Mouse (Mus musculus) forebrain, embryonic 10.5 days (tissue): ENCODE measurements at regions not wholly inside any gene's neighbourhood (a gene's known extent, or its start where the extent isn't known, plus 50 kb on each side); places are given as distances from the start of the nearest gene placed in this dataset.
A peak's percentile ranks its signal among the peaks of the same experiment; 100 is the strongest.

ENCODE experiments used
- DNase-seq: peaks from one replicate; pipeline ENCODE4 v3.0.0-alpha.2; 2017; ENCODE audit warnings: low spot score; ENCODE audit errors: extremely low spot score
- H3K27ac ChIP-seq: fragments of 300-500 bp; sonication (generic); 2 replicates; pipeline ENCODE4 v1.5.1; 2016; ENCODE audit warnings: mild to moderate bottlenecking
- H3K27me3 ChIP-seq: fragments of 300-500 bp; sonication (generic); 2 replicates; pipeline ENCODE4 v1.6.1; 2016; ENCODE audit warnings: mild to moderate bottlenecking; ENCODE audit not compliant: poor library complexity, severe bottlenecking
- H3K36me3 ChIP-seq: fragments of 300-500 bp; sonication (generic); replicated peaks from 2 replicates; pipeline ENCODE4 v1.6.1; 2016; ENCODE audit warnings: mild to moderate bottlenecking, moderate library complexity
- H3K4me1 ChIP-seq: fragments of 300-500 bp; sonication (generic); 2 replicates; pipeline ENCODE4 v1.6.1; 2016
- H3K4me3 ChIP-seq: fragments of 300-500 bp; sonication (generic); 2 replicates; pipeline ENCODE4 v1.5.1; 2016; ENCODE audit warnings: mild to moderate bottlenecking, moderate library complexity
- H3K9me3 ChIP-seq: fragments of 300-500 bp; sonication (generic); 2 replicates; pipeline ENCODE4 v1.6.1; 2016; ENCODE audit warnings: mild to moderate bottlenecking, moderate library complexity
- WGBS: fragments of 180-500 bp; shearing (Covaris S2); methylation state at CpG from one replicate; pipeline ENCODE4 v1.1.7; 2016; 5-methylcytosine and 5-hydroxymethylcytosine counted together

DNA sequence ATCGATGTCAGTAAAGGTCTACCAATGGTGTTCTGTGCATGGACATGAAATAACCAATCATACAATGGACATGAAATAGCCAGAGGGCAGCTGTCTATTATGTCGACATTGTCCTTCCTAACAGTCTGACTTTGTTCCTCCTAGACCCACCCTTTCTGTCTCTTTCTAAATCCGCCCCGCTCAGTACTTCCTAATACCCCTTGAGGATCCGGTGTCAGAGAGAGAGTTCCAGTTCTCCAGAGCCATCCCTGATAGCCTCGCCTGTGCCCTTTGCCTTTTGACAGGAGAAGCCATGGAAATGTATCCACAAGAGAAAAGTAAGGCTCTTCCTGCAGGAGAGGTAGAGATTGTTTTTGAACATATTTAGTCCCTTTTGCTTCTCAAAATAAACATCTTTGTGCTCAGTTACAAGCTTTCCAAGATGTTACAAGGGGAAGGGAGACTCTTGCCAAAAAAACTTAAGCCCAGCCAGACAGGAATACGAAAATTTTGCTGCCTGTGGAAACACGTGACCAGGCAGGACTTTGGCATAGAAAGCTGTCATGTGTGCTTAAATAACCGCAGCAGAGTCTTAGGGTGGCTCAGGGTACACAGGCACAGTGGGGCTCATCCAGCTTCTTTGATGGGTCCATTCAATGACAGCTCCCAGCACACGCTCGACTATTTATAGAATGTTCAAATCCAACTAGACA lies 92.4 kb upstream of the Jade1 start:
- no peaks in the 10 kb centered on the region for H3K27me3 ChIP-seq
- H3K4me3 ChIP-seq: no peak overlapping the region
- 84% methylated on average over 11 of the region's 11 CpGs for WGBS
- H3K9me3 ChIP-seq: no peaks in the 10 kb centered on the region
- no peaks in the 10 kb centered on the region for H3K36me3 ChIP-seq
- DNase-seq: no peak
- H3K4me1 ChIP-seq: no peaks in the 10 kb centered on the region
- no peak overlapping the region for H3K27ac ChIP-seq

DNA sequence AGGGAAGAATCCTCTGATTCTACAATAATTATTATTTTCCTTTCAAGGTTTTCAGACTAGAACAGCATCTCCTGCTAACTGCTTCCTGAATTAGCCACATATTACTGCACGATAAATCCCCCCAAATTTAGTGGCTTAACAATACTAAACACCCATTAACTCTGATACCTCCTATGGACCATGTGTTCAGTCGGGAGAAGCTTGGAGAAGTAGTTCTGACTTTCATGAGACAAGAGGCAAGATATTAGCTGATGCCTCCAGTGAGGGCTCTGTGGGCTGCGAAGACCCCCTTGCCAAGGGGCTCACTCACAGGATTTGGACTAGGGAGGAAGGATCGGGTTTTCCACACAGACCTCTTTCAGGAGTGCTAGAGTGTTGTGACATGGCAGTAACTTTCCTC lies 95.4 kb upstream of the Jade1 start:
- 84% methylated on average over 4 of the region's 4 CpGs for WGBS
- Histone ChIP-seq H3K36me3 (no peaks in the 10 kb centered on the region), H3K9me3 (no peaks in the 10 kb centered on the region), H3K4me3 (no peak overlapping the region), H3K27ac (no peak overlapping the region), H3K4me1 (no peaks in the 10 kb centered on the region), H3K27me3 (no peaks in the 10 kb centered on the region)
- no peak for DNase-seq

- no peak overlapping the region for H3K27ac ChIP-seq
- no peaks in the 10 kb centered on the region for H3K9me3 ChIP-seq
- no peaks in the 10 kb centered on the region for H3K4me1 ChIP-seq
- no peaks in the 10 kb centered on the region for H3K36me3 ChIP-seq
- DNase-seq: no peak
- 95% methylated on average over 6 of the region's 6 CpGs for WGBS
- H3K4me3 ChIP-seq: no peak overlapping the region
- no peaks in the 10 kb centered on the region for H3K27me3 ChIP-seq
Observed at GRCm38 (mm10) chr3:41458156-41458555, 97.4 kb upstream of the Jade1 start.

DNA sequence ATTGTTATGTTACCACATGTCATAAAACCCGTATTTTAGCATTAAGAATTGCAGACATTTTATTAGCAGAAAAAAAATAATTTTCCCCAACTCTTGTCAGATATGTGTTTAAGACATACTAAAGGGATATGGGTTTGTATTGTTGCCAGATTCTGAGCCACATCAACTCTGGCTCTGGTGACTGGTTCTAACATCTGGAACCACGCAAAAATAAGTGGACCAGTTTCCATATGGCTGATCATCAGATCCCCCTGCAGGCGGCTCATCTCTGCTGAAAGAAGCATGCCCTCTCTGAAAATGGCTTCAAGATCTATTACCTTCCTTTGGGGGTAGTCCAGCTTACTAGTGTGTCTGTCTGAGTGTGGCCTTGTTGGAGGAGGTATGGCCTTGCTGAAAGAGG lies 102.0 kb upstream of the Jade1 start:
- Histone ChIP-seq H3K9me3 (no peaks in the 10 kb centered on the region), H3K27ac (no peak overlapping the region), H3K36me3 (no peaks in the 10 kb centered on the region), H3K4me1 (no peaks in the 10 kb centered on the region), H3K27me3 (no peaks in the 10 kb centered on the region), H3K4me3 (no peak overlapping the region)
- 92% methylated on average over 3 of the region's 3 CpGs for WGBS
- DNase-seq: no peak

DNA sequence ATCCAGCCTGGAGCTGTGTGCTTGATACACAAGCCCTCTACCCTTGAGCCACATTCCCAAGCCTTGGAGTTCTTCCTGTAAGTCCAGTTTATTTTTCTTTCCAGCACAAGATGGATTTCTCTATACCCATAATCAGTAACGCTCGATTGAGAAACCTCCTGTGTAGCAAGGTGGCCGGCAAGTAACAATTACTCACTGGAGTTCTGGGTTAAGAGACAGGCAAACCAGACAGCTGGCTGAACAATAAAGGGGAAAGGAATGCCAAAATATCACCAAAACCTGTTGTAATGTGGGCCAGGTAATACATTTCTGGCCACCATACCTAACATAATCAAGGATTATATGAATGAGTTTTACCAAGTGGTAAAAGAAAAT lies 102.8 kb upstream of the Jade1 start:
- no peak overlapping the region for H3K4me3 ChIP-seq
- 79% methylated on average over 3 of the region's 3 CpGs for WGBS
- no peaks in the 10 kb centered on the region for H3K4me1 ChIP-seq
- H3K27me3 ChIP-seq: no peaks in the 10 kb centered on the region
- no peak for DNase-seq
- H3K27ac ChIP-seq: no peak overlapping the region
- no peaks in the 10 kb centered on the region for H3K9me3 ChIP-seq
- no peaks in the 10 kb centered on the region for H3K36me3 ChIP-seq

DNA sequence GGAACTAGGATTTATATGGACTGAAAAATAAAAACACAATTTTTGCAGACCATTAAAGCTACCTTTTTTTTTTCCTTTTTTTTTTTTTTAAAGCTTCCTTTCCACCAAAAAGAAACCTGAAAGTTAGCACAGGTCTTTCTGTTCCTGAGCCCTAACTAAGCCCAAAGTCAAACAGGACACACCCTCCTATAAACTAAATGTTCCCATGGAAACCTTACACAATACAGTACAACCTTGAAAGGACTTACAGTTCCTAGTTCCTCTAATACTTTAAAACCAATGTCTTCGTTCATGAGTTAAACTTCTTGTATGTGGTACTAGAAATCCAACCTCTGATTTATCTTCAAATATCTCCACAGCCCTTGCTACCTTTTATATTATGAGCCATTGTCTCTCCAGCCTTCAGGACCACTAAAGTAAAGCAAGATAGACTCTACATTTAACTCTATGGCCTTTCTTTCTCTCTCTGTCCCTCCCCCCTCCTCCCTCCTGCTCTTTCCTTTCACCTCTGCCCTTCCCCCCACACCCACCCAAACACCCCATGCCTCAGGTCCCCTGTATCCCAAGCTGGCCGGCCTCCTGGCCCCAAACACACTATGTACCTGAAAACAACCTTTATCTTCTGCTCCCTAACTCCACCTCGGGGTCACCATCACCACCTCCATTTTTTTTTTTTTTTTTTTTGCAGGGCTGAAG lies 103.4 kb upstream of the Jade1 start:
- Histone ChIP-seq H3K27ac (no peak overlapping the region), H3K4me3 (no peak overlapping the region)
- WGBS: 74% methylated on average over 3 of the region's 3 CpGs

DNA sequence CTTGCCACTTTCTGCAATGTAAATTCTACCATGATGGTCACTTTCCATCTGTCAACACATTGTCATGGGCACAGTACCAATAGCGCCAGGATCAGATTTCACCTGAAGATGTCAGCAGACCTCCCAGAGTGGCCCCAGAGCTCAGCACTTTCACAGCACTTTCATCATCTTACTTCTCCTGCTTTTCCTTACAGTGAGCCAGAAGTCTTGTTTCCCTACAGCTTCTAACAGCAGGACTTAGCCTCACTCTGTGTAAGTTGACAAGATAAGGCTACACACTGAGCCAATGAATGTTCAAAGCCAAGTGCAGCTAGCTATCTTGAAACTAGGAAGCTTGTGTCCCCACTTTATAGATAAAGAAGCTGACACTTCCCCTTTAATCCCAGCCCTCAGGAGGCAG lies 104.8 kb upstream of the Jade1 start:
- Histone ChIP-seq H3K9me3 (no peaks in the 10 kb centered on the region), H3K27ac (no peak overlapping the region), H3K36me3 (no peaks in the 10 kb centered on the region), H3K4me3 (no peak overlapping the region), H3K27me3 (no peaks in the 10 kb centered on the region), H3K4me1 (no peaks in the 10 kb centered on the region)
- DNase-seq: no peak
- 79% methylated on average over 1 of the region's 1 CpGs for whole genome bisulfite sequencing

More for the DNA sequence above, 103.4 kb upstream of the Jade1 start:
- Histone ChIP-seq H3K36me3 (no peaks in the 10 kb centered on the region), H3K4me1 (no peaks in the 10 kb centered on the region), H3K9me3 (no peaks in the 10 kb centered on the region), H3K27me3 (no peaks in the 10 kb centered on the region)
- DNase-seq: no peak

- Histone ChIP-seq H3K9me3 (no peaks in the 10 kb centered on the region), H3K4me3 (no peak overlapping the region), H3K36me3 (no peaks in the 10 kb centered on the region), H3K27ac (no peak overlapping the region), H3K27me3 (no peaks in the 10 kb centered on the region), H3K4me1 (no peaks in the 10 kb centered on the region)
- WGBS: 93% methylated on average over 9 of the region's 9 CpGs
- DNase-seq: no peak
Observed at GRCm38 (mm10) chr3:41444243-41444753, 111.2 kb upstream of the Jade1 start.

GRCm38 (mm10) chr3:41436238-41436637 lies 119.3 kb upstream of the Jade1 start:
- H3K9me3 ChIP-seq: no peaks in the 10 kb centered on the region
- H3K27me3 ChIP-seq: no peaks in the 10 kb centered on the region
- H3K4me3 ChIP-seq: no peak overlapping the region
- 90% methylated on average over 8 of the region's 8 CpGs for WGBS
- H3K4me1 ChIP-seq: no peaks in the 10 kb centered on the region
- H3K36me3 ChIP-seq: no peaks in the 10 kb centered on the region
- H3K27ac ChIP-seq: no peak overlapping the region
- no peak for DNase-seq

- DNase-seq: no peak
- peaks cover 9% of the 10 kb centered on the region for H3K4me1 ChIP-seq
- H3K36me3 ChIP-seq: no peaks in the 10 kb centered on the region
- no peaks in the 10 kb centered on the region for H3K27me3 ChIP-seq
- H3K27ac ChIP-seq: no peak overlapping the region
- 86% methylated on average over 3 of the region's 3 CpGs for WGBS
- H3K9me3 ChIP-seq: no peaks in the 10 kb centered on the region
- no peak overlapping the region for H3K4me3 ChIP-seq
Observed at GRCm38 (mm10) chr3:41433106-41433505, 122.4 kb upstream of the Jade1 start.

DNA sequence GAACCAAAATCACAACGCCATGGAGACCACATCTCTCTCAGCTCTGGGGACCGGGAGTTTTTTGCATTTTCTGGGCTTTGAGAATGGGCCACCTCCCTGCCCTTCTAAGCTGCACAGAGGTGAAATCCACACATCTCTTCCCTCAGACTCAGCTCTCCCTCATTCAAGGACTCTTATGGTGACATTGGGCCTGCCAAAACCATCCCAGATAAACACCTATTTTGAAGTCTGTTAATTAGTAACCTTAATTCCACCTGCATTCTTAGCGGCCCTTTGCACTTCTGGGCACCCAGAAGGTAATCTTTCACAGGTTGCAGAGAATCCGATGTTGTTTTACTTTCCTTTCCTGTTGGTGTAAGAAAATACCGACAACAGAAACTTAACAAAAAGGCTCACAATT lies 123.2 kb upstream of the Jade1 start:
- Histone ChIP-seq H3K36me3 (no peaks in the 10 kb centered on the region), H3K9me3 (no peaks in the 10 kb centered on the region), H3K27ac (no peak overlapping the region), H3K4me1 (peaks cover 9% of the 10 kb centered on the region), H3K27me3 (no peaks in the 10 kb centered on the region), H3K4me3 (no peak overlapping the region)
- DNase-seq: no peak
- 90% methylated on average over 5 of the region's 5 CpGs for WGBS

DNA sequence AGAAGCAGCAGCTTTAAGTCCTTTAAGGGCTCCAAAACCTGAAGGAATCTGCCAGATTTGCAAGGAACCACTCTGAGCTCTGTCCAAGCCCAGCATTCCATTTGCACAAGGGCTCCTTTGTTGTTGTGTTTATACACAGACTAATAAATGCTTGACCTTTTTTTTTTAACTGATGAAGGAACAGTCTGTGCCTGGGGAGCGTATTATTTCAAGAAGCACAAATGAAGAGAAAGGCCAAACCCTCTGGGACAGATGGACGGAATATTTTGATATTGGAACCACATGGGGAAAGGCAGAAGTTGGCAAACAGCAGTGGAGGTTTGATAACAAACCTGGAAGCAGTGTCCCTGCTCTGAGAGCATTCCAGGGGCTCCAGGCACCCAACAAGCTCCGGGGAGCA lies 125.3 kb upstream of the Jade1 start:
- no peaks in the 10 kb centered on the region for H3K27me3 ChIP-seq
- peak overlapping the region; percentile 25; the same call in 1 of the 2 replicates for H3K27ac ChIP-seq
- no peaks in the 10 kb centered on the region for H3K36me3 ChIP-seq
- WGBS: 67% methylated on average over 3 of the region's 3 CpGs
- H3K9me3 ChIP-seq: no peaks in the 10 kb centered on the region
- no peak overlapping the region for H3K4me3 ChIP-seq
- H3K4me1 ChIP-seq: peaks cover 9% of the 10 kb centered on the region
- DNase-seq: no peak

DNA sequence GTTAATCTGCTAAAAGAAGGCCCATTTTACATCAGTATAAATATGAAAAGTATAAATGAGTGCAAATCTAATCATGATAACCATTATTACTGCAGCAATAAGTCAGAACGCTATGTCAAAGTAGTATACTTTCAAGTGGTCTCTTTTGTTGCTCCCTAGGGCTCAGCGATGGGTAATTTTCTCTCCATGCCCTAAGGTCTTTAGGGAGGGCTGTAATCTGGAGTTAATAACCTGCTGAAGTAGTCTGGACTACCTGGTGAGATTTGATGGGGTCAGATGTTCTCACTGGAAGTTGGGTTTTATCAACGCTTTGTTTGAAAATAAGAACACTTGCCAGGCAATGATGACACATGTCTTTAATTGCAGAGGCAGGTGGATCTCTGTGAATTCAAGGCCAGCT lies 128.6 kb upstream of the Jade1 start:
- H3K9me3 ChIP-seq: no peaks in the 10 kb centered on the region
- H3K27ac ChIP-seq: no peak overlapping the region
- H3K27me3 ChIP-seq: no peaks in the 10 kb centered on the region
- 82% methylated on average over 3 of the region's 3 CpGs for WGBS
- H3K4me1 ChIP-seq: peaks cover 27% of the 10 kb centered on the region
- H3K4me3 ChIP-seq: no peak overlapping the region
- no peaks in the 10 kb centered on the region for H3K36me3 ChIP-seq
- no peak for DNase-seq
